Mouse (Mus musculus): Measurements from ENCODE around the gene Atp8b4. TPM values are rescaled to one million over a fixed set of nuclear protein-coding genes. Genes with fewer than 3 reads are reported as not detected.
"Not testable (repeated sequence)": the region's sequence is repeated elsewhere in the genome, so short reads cannot be mapped to it uniquely, and the experiment has no call there.

Gene Atp8b4
- total RNA-seq, 4 experiments from 2014 or later: 0.10 to 0.25 (median 0.13) TPM

DNA sequence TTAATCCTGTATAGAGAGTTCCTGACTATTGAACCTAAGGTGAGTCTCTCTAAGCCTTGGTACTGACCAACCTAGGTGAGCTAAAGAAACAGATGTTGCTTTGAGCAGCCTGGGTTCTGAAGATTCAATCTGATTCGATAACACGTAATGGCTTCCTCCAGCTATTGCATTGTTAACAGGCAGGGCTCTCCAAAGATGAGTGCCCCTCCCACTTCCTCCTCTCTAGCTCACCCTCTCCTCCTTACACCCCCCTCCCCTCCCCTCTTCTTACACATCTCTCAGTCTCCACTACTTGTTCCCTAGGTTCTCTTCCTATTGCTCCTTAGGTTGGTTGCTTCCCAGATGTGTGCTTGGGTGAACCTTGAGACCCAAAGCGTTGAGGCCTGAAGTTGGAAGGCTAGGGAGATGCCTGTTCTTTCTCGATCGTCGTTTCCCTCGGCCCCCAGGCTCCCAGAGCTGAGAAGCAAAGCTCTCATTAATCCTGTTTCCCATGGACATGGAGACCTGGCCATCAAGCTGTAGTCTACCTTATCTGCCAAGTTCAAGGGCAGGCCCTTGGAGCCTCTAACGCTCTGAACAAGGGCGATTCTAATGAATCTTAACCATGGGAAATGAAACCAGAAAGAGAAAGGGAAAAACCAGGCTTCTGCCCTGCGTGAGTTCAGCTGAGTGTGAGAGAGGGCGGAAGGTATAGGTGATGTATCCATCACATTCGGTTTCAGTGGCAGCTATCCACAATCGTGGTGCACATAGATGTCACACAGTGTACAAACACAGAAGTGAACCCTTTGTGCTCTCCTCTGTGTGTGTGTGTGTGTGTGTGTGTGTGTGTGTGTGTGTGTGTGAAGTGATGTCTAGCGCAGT, 4.4 kb downstream of the Atp8b4 start:
- no peak for DNase-seq (ENCODE audit: low spot score in 2 of 2)

DNA sequence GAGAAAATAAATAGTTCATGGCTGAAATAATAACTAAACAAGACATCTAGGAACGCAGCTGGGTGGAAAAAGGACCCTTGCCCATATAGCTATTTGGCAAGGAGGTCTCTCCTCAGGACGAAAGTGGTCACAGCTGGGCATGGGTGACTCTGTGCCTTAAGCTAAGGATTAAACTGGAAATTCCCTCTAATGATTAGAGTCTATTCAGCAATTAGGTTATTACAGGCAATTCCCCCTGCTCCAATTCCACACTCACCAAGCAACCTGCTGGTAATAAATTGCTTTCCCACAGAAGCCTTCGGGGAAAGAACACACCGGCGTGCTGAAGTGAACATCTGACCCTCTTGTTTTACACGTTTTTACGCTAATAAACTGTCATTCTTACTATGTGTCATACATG, 5.2 kb downstream of the Atp8b4 start:
- DNase-seq (ENCODE audit: low spot score in 2 of 2): no peak

GRCm38 (mm10) chr2:126493306-126493705, 7.2 kb downstream of the Atp8b4 start:
- no peak for DNase-seq (ENCODE audit: low spot score in 2 of 2)

- no peak for DNase-seq (ENCODE audit: low spot score in 2 of 2)
Measured at GRCm38 (mm10) chr2:126492713-126493112, 7.8 kb downstream of the Atp8b4 start.

GRCm38 (mm10) chr2:126491446-126491845, 9.0 kb downstream of the Atp8b4 start:
- no peak for DNase-seq (ENCODE audit: low spot score in 2 of 2)

DNA sequence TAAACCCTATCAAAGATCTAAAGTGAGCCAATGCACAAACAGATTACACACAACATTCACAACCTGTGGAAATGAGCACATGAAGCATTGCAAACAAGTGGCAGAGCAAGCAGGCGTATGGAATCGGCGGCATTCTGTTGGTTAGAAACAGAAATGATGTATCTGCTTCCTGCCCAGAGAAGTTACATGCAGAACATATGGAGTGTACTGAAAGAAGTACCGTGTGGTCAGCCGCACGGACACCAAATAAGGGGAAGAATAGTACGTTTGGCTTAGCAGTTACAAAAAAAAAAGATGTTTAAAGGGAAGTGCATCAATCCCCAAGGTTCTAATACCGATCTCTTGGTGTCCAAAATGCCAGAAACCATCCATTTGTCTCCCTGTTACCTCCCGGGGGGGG, 9.9 kb downstream of the Atp8b4 start:
- DNase-seq (ENCODE audit: low spot score in 2 of 2): no peak

GRCm38 (mm10) chr2:126485262-126486017, 15.0 kb downstream of the Atp8b4 start:
- no peak for DNase-seq (ENCODE audit: low spot score in 2 of 2)

DNA sequence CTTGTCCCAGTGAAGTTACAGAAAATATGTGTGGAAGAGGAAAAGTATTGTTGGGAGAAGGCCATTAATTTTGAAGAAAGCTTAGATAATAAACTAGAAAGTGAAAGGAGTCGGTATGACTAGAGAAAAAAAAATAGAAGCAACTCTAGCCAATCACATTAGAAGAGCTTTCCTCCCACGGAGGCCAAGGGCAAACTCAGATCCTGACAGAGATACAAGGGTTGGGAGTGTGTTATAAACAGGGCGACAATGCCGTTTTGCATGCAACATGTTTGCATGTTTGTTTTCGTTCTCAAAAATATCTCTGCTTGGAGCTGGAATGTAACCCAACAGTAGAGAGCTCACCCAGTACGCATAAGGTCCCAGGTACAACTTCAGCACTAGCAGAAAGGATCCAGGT, 17.1 kb downstream of the Atp8b4 start:
- no peak for DNase-seq (ENCODE audit: low spot score in 2 of 2)

GRCm38 (mm10) chr2:126477556-126477955, 22.9 kb downstream of the Atp8b4 start:
- DNase-seq (ENCODE audit: low spot score in 2 of 2): no peak

- no peak for DNase-seq (ENCODE audit: low spot score in 2 of 2)
Measured at GRCm38 (mm10) chr2:126475681-126476410, 24.6 kb downstream of the Atp8b4 start.

GRCm38 (mm10) chr2:126474019-126474418, 26.5 kb downstream of the Atp8b4 start:
- no peak for DNase-seq (ENCODE audit: low spot score in 2 of 2)

DNA sequence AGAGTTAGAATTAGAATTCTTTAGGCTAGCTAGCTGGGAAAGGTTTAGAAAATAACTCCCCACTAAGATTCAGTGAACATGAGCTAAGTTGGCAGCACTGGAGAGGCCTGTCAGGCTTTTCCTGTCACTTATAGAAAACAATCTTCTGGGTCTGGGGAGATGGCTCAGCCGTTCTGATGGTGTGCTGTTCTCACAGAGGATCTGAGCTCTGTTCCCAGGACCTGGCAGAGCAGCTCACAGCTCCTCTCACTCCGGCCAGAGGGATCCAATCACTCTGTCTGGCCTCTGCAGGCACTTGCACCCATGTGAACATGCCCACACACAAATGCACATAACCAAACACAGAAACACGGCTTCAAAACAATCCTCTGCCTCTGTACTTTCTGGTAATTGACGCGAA, 27.6 kb downstream of the Atp8b4 start:
- DNase-seq (ENCODE audit: low spot score in 2 of 2): no peak

GRCm38 (mm10) chr2:126467790-126468189, 32.7 kb downstream of the Atp8b4 start:
- DNase-seq (ENCODE audit: low spot score in 2 of 2): no peak

DNA sequence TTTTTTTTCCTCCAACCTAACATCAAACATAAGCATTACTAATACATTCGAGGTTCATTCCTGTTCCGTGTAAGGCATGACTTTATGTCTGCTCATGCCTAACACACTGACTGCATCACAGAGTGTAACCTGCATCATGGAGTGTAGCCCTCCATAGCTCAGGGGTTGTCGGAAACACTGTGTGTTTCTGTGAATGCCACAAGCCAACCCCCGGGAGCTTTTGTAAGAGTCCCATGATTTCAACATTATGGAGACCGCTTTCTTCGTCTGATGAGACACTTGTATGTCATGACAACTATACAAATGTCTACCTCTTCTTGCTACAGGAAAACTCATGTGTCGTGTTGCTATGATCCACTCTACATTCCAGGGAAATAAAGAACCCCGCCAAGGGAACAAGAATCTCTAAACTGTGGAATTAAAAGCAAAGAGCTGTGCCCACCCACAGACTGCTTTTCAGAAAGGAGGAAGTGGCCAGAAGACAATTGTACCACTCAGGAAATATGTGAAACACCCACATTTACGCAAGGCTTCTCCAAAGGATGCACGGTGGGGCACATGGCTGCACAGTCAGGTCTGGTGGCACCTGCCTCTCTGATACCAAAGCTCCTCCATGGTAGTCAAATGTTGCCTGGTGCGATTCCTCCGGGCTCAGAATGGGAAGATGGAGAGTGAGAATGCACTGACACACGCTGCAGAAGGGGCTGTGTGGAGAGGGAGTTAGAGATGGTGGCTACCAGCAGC, 33.9 kb downstream of the Atp8b4 start:
- no peak for DNase-seq (ENCODE audit: low spot score in 2 of 2)

- DNase-seq (ENCODE audit: low spot score in 2 of 2): no peak
Measured at GRCm38 (mm10) chr2:126458661-126459060, 41.8 kb downstream of the Atp8b4 start.

GRCm38 (mm10) chr2:126457759-126458158, 42.7 kb downstream of the Atp8b4 start:
- DNase-seq (ENCODE audit: low spot score in 2 of 2): not testable (repeated sequence)

DNA sequence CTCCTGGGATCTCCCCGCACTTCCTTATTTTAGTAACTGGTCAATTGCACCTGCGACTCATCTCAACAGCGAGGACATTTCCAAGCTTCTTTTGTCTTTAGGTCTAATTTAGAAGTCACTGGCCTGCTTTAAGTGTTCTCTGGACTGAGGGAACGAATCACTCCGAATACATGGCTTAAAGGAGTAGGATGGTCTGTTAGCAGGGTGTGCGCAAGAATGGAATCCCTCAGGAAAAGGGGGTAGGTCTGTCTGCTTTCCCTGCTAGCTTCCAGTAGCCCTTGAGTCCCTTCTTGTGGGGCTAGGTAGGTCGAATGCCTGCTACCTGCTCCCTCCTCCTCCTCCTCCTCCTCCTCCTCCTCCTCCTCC, 49.6 kb downstream of the Atp8b4 start:
- DNase-seq (ENCODE audit: low spot score in 2 of 2): no peak

GRCm38 (mm10) chr2:126450210-126450936, 50.1 kb downstream of the Atp8b4 start:
- DNase-seq (ENCODE audit: low spot score in 2 of 2): peak in 1 of 2 experiments; percentile 15

DNA sequence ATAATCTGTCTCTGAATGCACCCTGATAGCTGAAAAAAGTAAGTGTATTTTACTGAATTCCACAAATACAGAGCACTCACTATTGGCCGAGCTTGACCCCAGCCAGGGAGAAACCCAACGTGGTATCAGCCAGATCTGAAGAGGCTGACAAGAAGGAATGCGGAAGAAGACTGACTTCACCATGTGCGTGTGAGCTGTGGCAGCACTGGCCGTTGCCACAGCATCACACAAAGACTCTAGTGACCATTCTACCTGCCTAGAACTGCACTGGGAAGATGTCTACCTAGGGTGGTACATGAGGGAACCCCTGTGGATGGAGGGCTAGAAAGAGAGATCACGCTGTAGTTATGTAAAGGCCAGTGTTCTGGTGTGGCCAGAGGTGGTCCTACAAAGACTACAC, 55.4 kb downstream of the Atp8b4 start:
- DNase-seq (ENCODE audit: low spot score in 2 of 2): no peak

DNA sequence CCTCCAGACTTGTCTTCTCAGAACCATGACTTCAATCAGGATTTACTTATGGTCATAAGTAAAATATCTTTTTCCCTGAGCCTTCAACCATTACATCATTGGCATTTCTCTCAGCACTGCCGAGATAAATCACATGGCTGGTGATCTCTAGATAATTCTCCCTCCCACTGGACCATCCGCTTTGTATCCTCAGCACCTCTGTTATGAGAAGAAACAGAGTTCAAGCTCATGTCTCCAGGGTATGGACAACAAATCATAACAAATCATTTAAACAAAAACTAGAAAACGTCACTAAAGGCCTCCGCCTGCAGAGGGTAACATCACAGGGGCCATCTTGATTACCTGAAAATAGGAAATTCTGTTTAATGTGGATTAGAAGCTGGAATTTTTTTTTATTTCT, 58.9 kb downstream of the Atp8b4 start:
- DNase-seq (ENCODE audit: low spot score in 2 of 2): no peak

- no peak for DNase-seq (ENCODE audit: low spot score in 2 of 2)
Measured at GRCm38 (mm10) chr2:126434712-126435111, 65.8 kb downstream of the Atp8b4 start.

Data from gastrocnemius, adult 8-10 months (tissue).